Mouse (Mus musculus) NIH3T3 (cell line): ENCODE measurements around the gene Arhgap25.

Source experiments
- DNase-seq: peaks from one replicate; pipeline ENCODE4 v3.0.0-alpha.2; 2012; ENCODE audit warnings: low read depth

Gene Arhgap25

DNA sequence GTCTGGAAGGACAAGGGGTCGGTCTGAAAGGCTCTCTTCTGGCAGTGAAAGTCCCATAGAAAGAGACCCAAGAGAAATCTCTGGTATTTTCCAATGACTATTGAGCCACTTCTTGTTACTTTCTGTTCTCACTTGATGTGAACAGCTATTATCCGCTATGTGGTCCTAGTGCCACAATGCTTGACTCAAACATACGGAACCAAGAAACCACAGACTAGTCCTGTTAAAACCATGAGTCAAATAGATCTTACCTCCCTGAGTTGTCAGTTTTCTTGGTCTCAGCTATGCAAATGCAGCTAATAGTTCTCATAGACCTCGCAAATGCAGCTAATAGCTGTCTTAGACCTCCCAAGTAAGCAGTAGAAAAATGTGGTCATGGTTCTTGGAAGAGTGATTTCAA is 85.8 kb downstream of the Arhgap25 start:
- no peak for DNase-seq

DNA sequence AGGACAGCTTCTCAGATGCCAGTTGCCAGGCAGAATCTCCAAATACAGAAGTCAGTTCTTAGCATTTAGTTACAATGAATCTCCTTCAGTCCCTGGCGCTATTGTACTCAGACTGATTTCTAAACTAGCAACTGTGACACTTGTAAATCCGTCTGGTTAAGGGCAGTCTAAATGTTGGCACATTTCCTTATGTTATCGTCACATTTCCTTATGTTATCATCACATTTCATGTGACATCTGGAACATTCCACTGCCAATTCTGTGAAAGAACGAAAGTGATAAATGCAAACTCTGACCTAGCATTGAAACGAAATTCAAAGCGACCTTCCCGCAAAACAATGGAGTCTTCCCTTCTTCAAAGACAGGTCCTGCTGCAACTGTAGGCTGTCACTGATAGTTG is 87.8 kb downstream of the Arhgap25 start:
- no peak for DNase-seq

DNA sequence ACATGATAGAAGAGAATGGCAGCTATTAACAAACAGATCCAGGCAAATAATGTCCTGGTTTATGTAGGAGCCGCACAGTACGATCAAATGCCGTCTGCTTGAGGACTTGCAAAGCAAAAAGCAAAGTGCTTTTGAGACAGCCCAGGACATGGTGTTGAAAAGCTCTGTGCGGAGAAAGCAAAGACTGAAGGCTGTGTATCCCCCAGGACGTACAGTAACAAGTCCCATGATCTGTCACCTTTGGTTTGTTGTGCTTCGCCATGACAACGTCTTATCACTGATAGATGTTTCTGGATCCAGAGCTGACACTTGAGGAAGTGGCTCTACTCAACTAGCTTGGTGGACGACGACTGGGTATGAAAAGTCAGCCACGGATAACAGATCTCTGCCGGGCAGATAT is 89.8 kb downstream of the Arhgap25 start:
- DNase-seq = no peak

DNA sequence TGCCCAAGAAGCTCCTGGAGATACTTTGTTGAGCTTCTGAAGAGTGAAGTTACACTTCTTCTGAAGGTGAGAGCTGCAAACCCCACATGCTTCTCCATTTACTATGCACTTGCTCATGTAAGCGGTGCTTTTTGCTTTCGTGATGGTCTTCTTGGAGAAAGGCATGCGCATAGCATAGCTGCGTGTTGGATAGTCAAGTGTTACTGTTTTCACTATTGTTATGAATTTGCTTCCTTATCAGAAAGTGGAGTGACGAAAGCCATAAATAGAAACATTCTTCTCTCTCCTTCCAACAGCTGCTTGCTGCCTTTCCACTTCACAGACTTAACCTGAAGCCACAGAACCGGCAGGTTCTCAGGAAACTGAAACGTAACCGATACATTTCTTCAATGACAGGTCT is 96.3 kb downstream of the Arhgap25 start:
- DNase-seq = no peak

GRCm38 (mm10) chr6:87435791-87436190 is 97.3 kb downstream of the Arhgap25 start:
- peak; percentile 70 for DNase-seq

DNA sequence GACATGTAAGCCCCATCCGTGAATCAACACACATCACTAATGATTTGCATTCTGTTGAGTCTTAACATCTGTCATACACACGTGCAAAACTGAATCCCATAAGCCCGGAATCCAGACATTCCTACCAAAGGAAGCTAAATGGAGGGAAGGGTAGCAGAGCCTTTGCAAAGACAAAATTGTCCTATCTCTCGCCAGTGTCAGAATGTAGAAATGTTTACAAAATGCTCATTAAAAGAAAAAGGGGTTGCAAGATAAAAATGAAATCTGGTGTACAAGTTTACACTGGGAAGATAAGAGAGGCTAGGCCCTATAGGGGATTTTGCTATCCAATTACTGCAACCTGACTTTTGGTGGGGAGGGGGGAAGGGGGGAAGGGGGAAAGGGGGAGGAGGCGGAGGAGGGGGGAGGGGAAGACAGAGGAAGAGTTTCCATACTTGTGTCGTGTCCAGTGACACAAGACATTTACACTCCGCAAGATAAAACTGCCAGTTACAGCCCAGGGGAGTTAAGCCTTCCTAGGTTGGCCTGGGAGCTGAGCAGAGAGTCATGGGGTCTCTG is 104.5 kb downstream of the Arhgap25 start, which contains the start of gene Bmp10:
Bmp10 (plus strand) TSS at position 508 of the 558 bp plus-strand sequence.
- DNase-seq = no peak

DNA sequence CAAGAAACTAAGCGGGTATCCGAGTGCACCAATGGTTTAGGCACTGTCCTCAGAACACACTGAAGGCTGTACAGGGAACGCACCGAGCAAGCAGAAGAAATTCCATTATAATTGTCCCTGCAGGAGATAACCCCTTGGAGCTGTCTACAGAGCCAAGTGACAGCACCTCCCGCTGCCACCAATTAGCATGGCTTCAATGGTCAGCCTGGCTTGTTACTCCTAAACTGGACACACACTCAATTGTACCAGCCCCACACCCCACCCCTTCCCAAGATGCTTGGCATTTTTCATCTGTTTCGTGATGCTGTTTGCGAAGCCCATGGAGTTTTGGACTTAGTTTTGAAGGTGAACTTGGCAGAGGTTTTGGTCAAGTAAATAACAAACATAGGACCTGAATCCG is 105.4 kb downstream of the Arhgap25 start:
- no peak for DNase-seq

DNA sequence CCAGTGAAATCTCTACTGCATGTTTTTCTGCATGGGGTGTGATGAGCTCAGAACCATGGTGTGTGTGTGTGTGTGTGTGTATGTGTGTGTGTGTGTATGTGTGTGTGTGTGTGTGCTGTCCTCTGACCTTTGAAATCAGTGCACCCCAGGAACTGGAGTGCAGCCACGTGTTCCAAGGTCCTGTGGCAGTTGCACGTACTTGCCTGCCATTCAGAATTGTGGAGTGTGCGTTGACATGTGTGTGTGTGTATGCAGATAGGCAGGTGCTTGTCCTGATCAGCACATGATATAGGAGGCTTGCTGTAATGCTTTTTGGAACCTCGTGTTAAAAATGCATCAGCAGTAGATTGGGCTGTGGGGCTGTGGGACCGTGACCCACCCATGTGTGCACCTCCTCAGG is 106.1 kb downstream of the Arhgap25 start:
- no peak for DNase-seq

DNA sequence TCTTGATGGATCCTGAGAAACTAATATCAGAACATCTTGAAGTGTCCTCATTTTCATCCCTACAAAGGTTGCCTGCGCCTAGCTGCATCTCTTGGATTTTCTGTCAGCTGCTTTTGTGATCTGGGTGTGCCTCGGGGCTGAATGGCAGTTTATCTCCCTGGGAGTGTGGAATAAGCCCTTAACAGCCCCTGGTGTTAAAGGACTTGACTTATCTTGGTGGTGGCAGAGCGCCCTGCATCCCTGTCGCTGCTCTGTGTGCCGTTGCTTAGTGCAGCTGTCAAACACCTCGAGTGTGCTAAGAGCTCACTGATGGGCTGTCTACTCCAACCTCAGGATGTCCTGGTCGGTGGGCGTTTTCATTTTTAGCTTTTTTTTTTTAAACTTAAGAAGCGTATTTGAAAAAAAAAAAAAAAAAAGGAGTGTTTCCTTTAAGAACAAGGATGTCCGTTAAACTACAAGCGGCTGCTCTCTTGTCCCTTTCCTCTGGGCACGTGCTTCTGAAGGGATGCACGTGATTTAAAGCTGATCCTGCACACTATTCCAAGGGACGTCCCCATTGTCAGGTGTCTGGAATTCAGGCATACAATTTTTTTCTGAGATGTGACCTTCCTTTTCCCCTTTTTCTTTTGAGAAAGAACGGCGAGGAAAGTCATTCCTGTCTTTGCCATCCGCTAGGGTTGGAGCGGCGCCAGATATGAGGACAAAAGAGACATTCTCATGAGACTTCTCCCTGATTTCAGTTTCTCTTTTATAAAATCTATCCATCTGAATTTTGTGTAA is 108.8 kb downstream of the Arhgap25 start:
- DNase-seq = no peak

- DNase-seq = peak; percentile 59
These were observed 110.8 kb downstream of the Arhgap25 start for GRCm38 (mm10) chr6:87422304-87422703.

GRCm38 (mm10) chr6:87412011-87412410 is 121.0 kb downstream of the Arhgap25 start:
- no peak for DNase-seq
